Mouse (Mus musculus) lung, postnatal 0 days (tissue): ENCODE data around the gene Erp44. TPM values are rescaled to one million over a fixed set of nuclear protein-coding genes. Genes with fewer than 3 reads are reported as not detected.

ENCODE experiments used
- ATAC-seq: fragments of 200-750 bp; cut with Nextera tagmentation; 2 replicates; pipeline ENCODE4 v1.8.0; 2017; ENCODE audit warnings: moderate library complexity
- DNase-seq: peaks from one replicate; pipeline ENCODE4 v3.0.0-alpha.2; 2016; ENCODE audit warnings: low spot score
- H3K27ac ChIP-seq: fragments of 300-500 bp; sonication (generic); 2 replicates; pipeline ENCODE4 v1.5.1; 2014; ENCODE audit warnings: antibody characterized with exemption, mild to moderate bottlenecking, low read length, mixed read lengths
- H3K27me3 ChIP-seq: fragments of 300-500 bp; sonication (generic); replicated peaks from 2 replicates; pipeline ENCODE4 v1.6.1; 2014; ENCODE audit warnings: low read length, mixed read lengths; ENCODE audit not compliant: insufficient read depth
- H3K36me3 ChIP-seq: fragments of 300-500 bp; sonication (generic); 2 replicates; pipeline ENCODE4 v1.6.1; 2014; ENCODE audit warnings: low read length, mixed read lengths; ENCODE audit not compliant: insufficient read depth
- H3K4me1 ChIP-seq: fragments of 300-500 bp; sonication (generic); 2 replicates; pipeline ENCODE4 v1.6.1; 2014; ENCODE audit warnings: antibody characterized with exemption, low read depth, low read length, mixed read lengths; ENCODE audit not compliant: insufficient read depth
- H3K4me2 ChIP-seq: fragments of 300-500 bp; sonication (generic); replicated peaks from 2 replicates; pipeline ENCODE4 v1.6.1; 2014; ENCODE audit warnings: low read depth, mild to moderate bottlenecking, low read length, moderate library complexity, mixed read lengths
- H3K4me3 ChIP-seq: fragments of 300-500 bp; sonication (generic); 2 replicates; pipeline ENCODE4 v1.5.1; 2014; ENCODE audit warnings: low read depth, low read length
- H3K9ac ChIP-seq: fragments of 300-500 bp; sonication (generic); replicated peaks from 2 replicates; pipeline ENCODE4 v1.6.1; 2014; ENCODE audit warnings: low read depth, mild to moderate bottlenecking
- H3K9me3 ChIP-seq: fragments of 300-500 bp; sonication (generic); 2 replicates; pipeline ENCODE4 v1.6.1; 2016; ENCODE audit warnings: low read length, mixed read lengths
- CTCF ChIP-seq: IDR thresholded peaks from 2 replicates; pipeline ENCODE4 v1.5.1; 2016; ENCODE audit warnings: antibody characterized with exemption, mild to moderate bottlenecking
- EP300 ChIP-seq: IDR thresholded peaks from 2 replicates; pipeline ENCODE4 v1.6.1; 2016; ENCODE audit warnings: antibody characterized with exemption, mild to moderate bottlenecking, control low read depth
- WGBS: fragments of 180-500 bp; shearing (Covaris S2); extraction: QIAGEN DNeasy Blood & Tissue Kit; methylation state at CpG from one replicate; pipeline ENCODE4 v1.1.7; 2014; 5-methylcytosine and 5-hydroxymethylcytosine counted together
- polyA plus RNA-seq: library from polyadenylated mRNA; unstranded; fragments of >200 nt; fragmentation: Nextera tagmentation; extraction: Ambion mirVana; gene quantifications from 2 replicates; pipeline ENCODE4 v1.2.1, GENCODE M21; 2015

The Erp44 gene
- polyA plus RNA-seq, 1 experiment from 2014 or later = 72.4 TPM

DNA sequence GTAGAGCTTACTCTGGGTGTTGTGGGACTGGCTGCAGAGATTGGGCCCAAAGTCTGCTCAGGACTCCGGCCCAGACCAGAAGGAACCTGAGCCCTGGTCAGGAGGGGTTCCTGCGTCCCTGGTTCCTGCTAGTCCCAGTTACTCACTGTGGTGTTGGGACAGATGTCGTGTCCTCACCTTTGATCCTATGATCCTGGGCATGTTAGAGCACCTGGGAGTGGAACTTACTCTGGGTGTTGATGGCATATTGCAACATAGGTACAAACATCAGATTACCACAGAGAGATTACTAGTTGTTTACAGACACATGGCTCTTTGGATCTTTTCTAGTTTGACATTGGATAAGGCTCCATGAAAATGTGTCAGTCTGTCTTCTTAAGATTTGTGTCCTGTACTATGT lies 35.5 kb upstream of the Erp44 start:
- no peaks in the 10 kb centered on the region for H3K27me3 ChIP-seq
- H3K9me3 ChIP-seq = no peaks in the 10 kb centered on the region
- no peak overlapping the region for H3K4me3 ChIP-seq
- no peak for ATAC-seq
- no peak overlapping the region for H3K27ac ChIP-seq
- no peak overlapping the region for H3K9ac ChIP-seq
- no peak overlapping the region for H3K4me2 ChIP-seq
- TF ChIP-seq EP300 = no peak
- TF ChIP-seq CTCF = no peak
- 88% methylated on average over 3 of the region's 3 CpGs for WGBS
- no peaks in the 10 kb centered on the region for H3K4me1 ChIP-seq
- no peak for DNase-seq
- no peaks in the 10 kb centered on the region for H3K36me3 ChIP-seq

GRCm38 (mm10) chr4:48287086-48287757 lies 7.9 kb upstream of the Erp44 start:
- Histone ChIP-seq H3K9ac (no peak overlapping the region), H3K4me1 (no peaks in the 10 kb centered on the region), H3K27ac (no peak overlapping the region), H3K27me3 (no peaks in the 10 kb centered on the region), H3K9me3 (no peaks in the 10 kb centered on the region), H3K4me2 (no peak overlapping the region), H3K36me3 (no peaks in the 10 kb centered on the region; the same call in 1 of the 2 replicates), H3K4me3 (no peak overlapping the region)
- ATAC-seq (no peak), DNase-seq (no peak)
- 92% methylated on average over 5 of the region's 5 CpGs for WGBS
- TF ChIP-seq CTCF (no peak), EP300 (no peak)

GRCm38 (mm10) chr4:48281121-48281520 lies 1.8 kb upstream of the Erp44 start:
- no peak overlapping the region for H3K4me3 ChIP-seq
- DNase-seq (no peak), ATAC-seq (no peak)
- H3K36me3 ChIP-seq = no peaks in the 10 kb centered on the region
- no peaks in the 10 kb centered on the region for H3K9me3 ChIP-seq
- 89% methylated on average over 1 of the region's 1 CpGs for WGBS
- no peak for TF ChIP-seq EP300
- no peak for TF ChIP-seq CTCF
- H3K4me2 ChIP-seq = no peak overlapping the region
- H3K27me3 ChIP-seq = no peaks in the 10 kb centered on the region
- no peak overlapping the region for H3K27ac ChIP-seq
- H3K9ac ChIP-seq = no peak overlapping the region
- peaks cover 12% of the 10 kb centered on the region; the same call in 1 of the 2 replicates for H3K4me1 ChIP-seq

- peak overlapping the region; percentile 71 for H3K4me3 ChIP-seq
- H3K9ac ChIP-seq = peak overlapping the region; percentile 79
- H3K4me1 ChIP-seq = peaks cover 12% of the 10 kb centered on the region; the same call in 1 of the 2 replicates
- no peaks in the 10 kb centered on the region for H3K9me3 ChIP-seq
- no peaks in the 10 kb centered on the region for H3K27me3 ChIP-seq
- no peak for TF ChIP-seq CTCF
- TF ChIP-seq EP300 = no peak
- under 1% methylated on average over 33 of the region's 34 CpGs for WGBS
- peak; percentile 5 for ATAC-seq
- DNase-seq = peak; percentile 41
- peak overlapping the region; percentile 58 for H3K27ac ChIP-seq
- H3K4me2 ChIP-seq = peak overlapping the region; percentile 87
- H3K36me3 ChIP-seq = no peaks in the 10 kb centered on the region
Observed at GRCm38 (mm10) chr4:48278757-48279497, 431 bp downstream of the Erp44 start.

GRCm38 (mm10) chr4:48277011-48277410 lies 2.3 kb downstream of the Erp44 start:
- no peak overlapping the region for H3K27ac ChIP-seq
- no peak overlapping the region for H3K4me3 ChIP-seq
- no peak overlapping the region for H3K9ac ChIP-seq
- ATAC-seq (no peak), DNase-seq (no peak)
- TF ChIP-seq EP300 = no peak
- TF ChIP-seq CTCF = no peak
- H3K9me3 ChIP-seq = no peaks in the 10 kb centered on the region
- no peak overlapping the region for H3K4me2 ChIP-seq
- WGBS = 62% methylated on average over 3 of the region's 3 CpGs
- peaks cover 12% of the 10 kb centered on the region; the same call in 1 of the 2 replicates for H3K4me1 ChIP-seq
- H3K36me3 ChIP-seq = no peaks in the 10 kb centered on the region
- H3K27me3 ChIP-seq = no peaks in the 10 kb centered on the region

GRCm38 (mm10) chr4:48275736-48276135 lies 3.6 kb downstream of the Erp44 start:
- WGBS = 77% methylated on average over 3 of the region's 3 CpGs

More at GRCm38 (mm10) chr4:48275736-48276135, 3.6 kb downstream of the Erp44 start:
- H3K4me3 ChIP-seq = no peak overlapping the region
- TF ChIP-seq EP300 = no peak
- TF ChIP-seq CTCF = no peak
- ATAC-seq (no peak), DNase-seq (no peak)
- H3K36me3 ChIP-seq = no peaks in the 10 kb centered on the region
- no peaks in the 10 kb centered on the region for H3K9me3 ChIP-seq
- no peak overlapping the region for H3K9ac ChIP-seq
- no peaks in the 10 kb centered on the region for H3K27me3 ChIP-seq
- H3K27ac ChIP-seq = no peak overlapping the region
- H3K4me2 ChIP-seq = no peak overlapping the region
- peaks cover 12% of the 10 kb centered on the region; the same call in 1 of the 2 replicates for H3K4me1 ChIP-seq
